Mouse (Mus musculus): ENCODE measurements around the gene Map1s. TPM values are rescaled to one million over a fixed set of nuclear protein-coding genes. Genes with fewer than 3 reads are reported as not detected.

Map1s gene
- polyA plus RNA-seq, 1 experiment = 24.2 TPM

- 0 out of 2 replicates have a peak, but pooled peaks cover 5% of the 10 kb centered on the region for H3K4me1 ChIP-seq (ENCODE audit: control insufficient read depth, insufficient read depth, low read length)
- H3K27ac ChIP-seq (ENCODE audit: insufficient read depth, low read length) = peak overlapping the region; percentile 84
- peak overlapping the region; percentile 57 for H3K4me3 ChIP-seq (ENCODE audit: insufficient read depth, low read length)
- TF ChIP-seq POLR2A (IDR thresholded peaks at IDR 0.05; ENCODE audit: low read depth, low read length) = no peak; the same call in 1 of the 2 replicates
- peak; percentile 97 for TF ChIP-seq CTCF (IDR thresholded peaks at IDR 0.05; ENCODE audit: borderline replicate concordance, insufficient read depth, low read length)
Measured at GRCm38 (mm10) chr8:70897681-70898413, 7.9 kb upstream of the Map1s start.

- no peak overlapping the region for H3K27ac ChIP-seq (ENCODE audit: insufficient read depth, low read length)
- H3K4me3 ChIP-seq (ENCODE audit: insufficient read depth, low read length) = no peak overlapping the region
- H3K4me1 ChIP-seq (ENCODE audit: control insufficient read depth, insufficient read depth, low read length) = 0 out of 2 replicates have a peak, but pooled peaks cover 5% of the 10 kb centered on the region
- TF ChIP-seq POLR2A (IDR thresholded peaks at IDR 0.05; ENCODE audit: low read depth, low read length) (no peak), CTCF (IDR thresholded peaks at IDR 0.05; ENCODE audit: borderline replicate concordance, insufficient read depth, low read length) (no peak)
Measured at GRCm38 (mm10) chr8:70898661-70899198, 7.0 kb upstream of the Map1s start.

GRCm38 (mm10) chr8:70899226-70899625, 6.5 kb upstream of the Map1s start:
- TF ChIP-seq POLR2A (IDR thresholded peaks at IDR 0.05; ENCODE audit: low read depth, low read length) = no peak
- Histone ChIP-seq H3K27ac (ENCODE audit: insufficient read depth, low read length) (no peak overlapping the region), H3K4me3 (ENCODE audit: insufficient read depth, low read length) (no peak overlapping the region), H3K4me1 (ENCODE audit: control insufficient read depth, insufficient read depth, low read length) (peaks cover 9% of the 10 kb centered on the region; the same call in 1 of the 2 replicates)

GRCm38 (mm10) chr8:70900872-70901387, 4.8 kb upstream of the Map1s start:
- Histone ChIP-seq H3K4me3 (ENCODE audit: insufficient read depth, low read length) (no peak overlapping the region), H3K4me1 (ENCODE audit: control insufficient read depth, insufficient read depth, low read length) (peaks cover 9% of the 10 kb centered on the region; the same call in 1 of the 2 replicates), H3K27ac (ENCODE audit: insufficient read depth, low read length) (no peak overlapping the region)
- TF ChIP-seq CTCF (IDR thresholded peaks at IDR 0.05; ENCODE audit: borderline replicate concordance, insufficient read depth, low read length) = no peak
- no peak for TF ChIP-seq POLR2A (IDR thresholded peaks at IDR 0.05; ENCODE audit: low read depth, low read length)

- TF ChIP-seq POLR2A (IDR thresholded peaks at IDR 0.05; ENCODE audit: low read depth, low read length) = no peak
- no peak for TF ChIP-seq CTCF (IDR thresholded peaks at IDR 0.05; ENCODE audit: borderline replicate concordance, insufficient read depth, low read length)
Measured at GRCm38 (mm10) chr8:70902211-70902610, 3.5 kb upstream of the Map1s start.

GRCm38 (mm10) chr8:70903112-70903511, 2.6 kb upstream of the Map1s start:
- H3K27ac ChIP-seq (ENCODE audit: insufficient read depth, low read length) = peak overlapping the region; percentile 76
- no peak overlapping the region for H3K4me3 ChIP-seq (ENCODE audit: insufficient read depth, low read length)
- TF ChIP-seq POLR2A (IDR thresholded peaks at IDR 0.05; ENCODE audit: low read depth, low read length) = no peak
- peaks cover 14% of the 10 kb centered on the region for H3K4me1 ChIP-seq (ENCODE audit: control insufficient read depth, insufficient read depth, low read length)

More at GRCm38 (mm10) chr8:70902211-70902610, 3.5 kb upstream of the Map1s start:
- peaks cover 14% of the 10 kb centered on the region for H3K4me1 ChIP-seq (ENCODE audit: control insufficient read depth, insufficient read depth, low read length)
- no peak overlapping the region for H3K4me3 ChIP-seq (ENCODE audit: insufficient read depth, low read length)
- no peak overlapping the region for H3K27ac ChIP-seq (ENCODE audit: insufficient read depth, low read length)

- Histone ChIP-seq H3K4me3 (ENCODE audit: insufficient read depth, low read length) (no peak overlapping the region), H3K27ac (ENCODE audit: insufficient read depth, low read length) (peak overlapping the region; percentile 76), H3K4me1 (ENCODE audit: control insufficient read depth, insufficient read depth, low read length) (peaks cover 9% of the 10 kb centered on the region)
- TF ChIP-seq CTCF (IDR thresholded peaks at IDR 0.05; ENCODE audit: borderline replicate concordance, insufficient read depth, low read length) (no peak), POLR2A (IDR thresholded peaks at IDR 0.05; ENCODE audit: low read depth, low read length) (no peak)
Measured at GRCm38 (mm10) chr8:70903582-70903981, 2.1 kb upstream of the Map1s start.

GRCm38 (mm10) chr8:70904532-70904931, 1.2 kb upstream of the Map1s start:
- TF ChIP-seq POLR2A (IDR thresholded peaks at IDR 0.05; ENCODE audit: low read depth, low read length) (no peak), CTCF (IDR thresholded peaks at IDR 0.05; ENCODE audit: borderline replicate concordance, insufficient read depth, low read length) (no peak)
- H3K4me1 ChIP-seq (ENCODE audit: control insufficient read depth, insufficient read depth, low read length) = peaks cover 9% of the 10 kb centered on the region

GRCm38 (mm10) chr8:70905463-70905830, 285 bp upstream of the Map1s start:
- Histone ChIP-seq H3K4me1 (ENCODE audit: control insufficient read depth, insufficient read depth, low read length) (peaks cover 9% of the 10 kb centered on the region), H3K4me3 (ENCODE audit: insufficient read depth, low read length) (peak overlapping the region; percentile 50), H3K27ac (ENCODE audit: insufficient read depth, low read length) (peak overlapping the region; percentile 7; the same call in 1 of the 2 replicates)
- TF ChIP-seq CTCF (IDR thresholded peaks at IDR 0.05; ENCODE audit: borderline replicate concordance, insufficient read depth, low read length) (no peak), POLR2A (IDR thresholded peaks at IDR 0.05; ENCODE audit: low read depth, low read length) (no peak)

More at GRCm38 (mm10) chr8:70904532-70904931, 1.2 kb upstream of the Map1s start:
- H3K4me3 ChIP-seq (ENCODE audit: insufficient read depth, low read length) = no peak overlapping the region
- H3K27ac ChIP-seq (ENCODE audit: insufficient read depth, low read length) = peak overlapping the region; percentile 76

- peaks cover 9% of the 10 kb centered on the region for H3K4me1 ChIP-seq (ENCODE audit: control insufficient read depth, insufficient read depth, low read length)
- H3K4me3 ChIP-seq (ENCODE audit: insufficient read depth, low read length) = no peak overlapping the region
- H3K27ac ChIP-seq (ENCODE audit: insufficient read depth, low read length) = no peak overlapping the region
- TF ChIP-seq CTCF (IDR thresholded peaks at IDR 0.05; ENCODE audit: borderline replicate concordance, insufficient read depth, low read length) (no peak), POLR2A (IDR thresholded peaks at IDR 0.05; ENCODE audit: low read depth, low read length) (no peak)
Measured at GRCm38 (mm10) chr8:70907518-70907917, 1.8 kb downstream of the Map1s start.
